Mouse (Mus musculus): ENCODE measurements around the gene Gm26566.
"Not testable (repeated sequence)": the region's sequence is repeated elsewhere in the genome, so short reads cannot be mapped to it uniquely, and the experiment has no call there.

Gene Gm26566

DNA sequence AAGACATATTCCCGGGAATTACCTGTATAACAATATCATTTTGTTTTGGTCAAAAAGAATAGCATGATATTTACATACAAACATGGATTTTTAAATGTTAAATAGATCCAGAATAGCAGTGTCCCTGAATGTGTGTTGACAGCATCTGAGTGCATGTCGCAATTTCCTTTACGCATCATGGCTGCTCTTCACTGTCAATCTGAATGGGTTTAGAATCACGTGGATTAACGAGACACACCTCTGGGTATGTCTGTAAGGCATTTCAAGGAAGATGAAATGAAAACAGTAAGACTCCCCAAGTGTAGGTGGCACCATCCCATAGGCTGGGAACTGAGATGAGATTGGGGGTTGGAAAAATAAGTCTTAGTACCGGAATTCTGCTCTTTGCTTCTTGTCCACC, 17.4 kb downstream of the Gm26566 start:
- DNase-seq (ENCODE audit: low spot score), result no peak

GRCm38 (mm10) chr4:88741426-88741825, 19.8 kb downstream of the Gm26566 start:
- no peak for DNase-seq (ENCODE audit: low spot score)

DNA sequence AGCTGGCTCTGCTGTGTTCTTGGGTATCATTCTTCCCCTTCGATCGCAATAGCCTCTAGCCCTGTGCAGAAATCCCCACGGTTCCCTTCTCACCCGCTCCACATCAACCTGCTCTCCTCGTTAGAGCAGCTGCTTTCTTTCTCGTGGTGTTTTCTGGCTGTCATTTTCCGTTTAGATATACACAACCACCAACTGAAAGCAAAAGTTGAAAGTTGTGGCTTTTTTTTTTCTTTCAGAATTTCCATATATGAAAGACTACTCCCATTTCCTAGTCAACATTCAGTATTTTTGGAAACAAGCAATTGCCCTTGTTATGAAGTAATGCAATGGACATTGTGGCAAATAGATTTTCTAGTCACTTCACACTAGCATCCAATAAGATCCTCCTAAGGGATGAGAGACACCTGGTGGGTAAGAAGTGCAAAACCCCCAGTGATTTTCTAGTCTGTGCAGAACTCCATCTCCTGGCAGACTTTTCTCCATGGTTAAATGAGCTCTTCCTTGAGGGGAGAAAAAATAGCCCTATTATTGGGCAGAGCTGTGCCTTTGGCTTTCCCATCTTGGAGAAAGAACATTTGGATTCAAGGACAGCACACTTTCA, 21.3 kb downstream of the Gm26566 start:
- DNase-seq (ENCODE audit: low spot score), result no peak

DNA sequence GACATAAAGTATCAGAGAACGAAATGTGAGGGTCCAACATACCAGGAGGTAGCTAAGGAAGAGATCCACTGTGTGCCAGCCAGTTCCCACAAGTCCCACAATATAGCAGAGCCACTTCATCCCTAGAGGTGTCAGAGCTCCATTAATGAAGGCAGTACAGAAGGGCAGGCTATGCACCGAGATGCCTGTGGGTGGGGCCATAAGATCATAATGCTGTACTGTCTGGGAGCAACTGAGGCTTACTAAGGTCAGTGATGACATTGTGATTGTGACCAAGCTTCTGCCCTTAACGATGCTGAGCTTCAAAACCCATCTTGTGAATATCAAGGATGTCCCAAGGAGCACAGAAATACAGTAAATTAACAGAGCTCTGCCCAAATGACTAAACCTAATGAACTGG, 22.6 kb downstream of the Gm26566 start:
- no peak for DNase-seq (ENCODE audit: low spot score)

DNA sequence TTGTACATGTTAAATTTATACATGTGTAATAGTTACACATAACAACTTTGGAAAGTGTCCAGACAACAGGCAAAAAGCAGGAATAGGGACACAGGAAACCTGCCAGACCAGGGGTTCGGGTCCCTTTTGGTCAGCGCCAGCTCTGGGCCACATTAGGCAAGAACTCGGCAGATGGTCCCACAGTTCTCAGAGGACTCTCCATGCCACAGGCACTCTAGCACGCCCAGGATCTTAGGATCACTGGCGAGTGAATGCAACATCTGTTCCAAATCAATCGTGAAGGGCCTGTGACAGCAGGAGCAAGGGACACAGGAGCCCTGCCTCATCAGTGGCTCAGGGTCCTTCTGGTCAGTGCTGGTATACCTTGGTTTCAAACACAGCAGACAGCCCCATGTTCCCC, 28.3 kb downstream of the Gm26566 start:
- no peak for DNase-seq (ENCODE audit: low spot score)

DNA sequence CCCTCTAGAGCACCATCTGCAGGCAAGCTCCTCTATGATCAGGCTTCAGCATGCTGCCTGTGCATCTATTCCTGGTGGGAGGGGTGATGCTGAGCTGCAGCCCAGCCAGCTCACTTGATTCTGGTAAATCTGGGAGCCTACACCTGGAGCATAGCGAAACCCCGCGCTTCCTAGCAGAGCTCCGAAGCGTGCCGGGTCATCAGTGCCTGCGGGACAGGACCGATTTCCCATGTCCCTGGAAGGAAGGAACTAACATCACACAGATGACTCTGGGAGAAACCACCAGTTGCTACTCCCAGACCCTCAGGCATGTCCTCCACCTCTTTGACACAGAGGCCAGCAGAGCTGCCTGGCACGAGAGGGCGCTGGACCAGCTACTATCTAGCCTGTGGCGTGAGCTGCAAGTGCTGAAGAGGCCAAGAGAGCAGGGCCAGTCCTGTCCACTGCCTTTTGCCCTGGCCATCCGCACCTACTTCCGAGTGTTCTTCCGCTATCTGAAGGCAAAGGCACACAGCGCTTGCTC, 33.3 kb downstream of the Gm26566 start, which contains the start of gene Gm13271:
Gene Gm13271 (plus strand): TSS at position 51 of the 523 bp plus-strand sequence.
- DNase-seq (ENCODE audit: low spot score), result peak; percentile 56

- not testable (repeated sequence) for DNase-seq (ENCODE audit: low spot score)
Measured at GRCm38 (mm10) chr4:88756581-88757513, 35.2 kb downstream of the Gm26566 start.

DNA sequence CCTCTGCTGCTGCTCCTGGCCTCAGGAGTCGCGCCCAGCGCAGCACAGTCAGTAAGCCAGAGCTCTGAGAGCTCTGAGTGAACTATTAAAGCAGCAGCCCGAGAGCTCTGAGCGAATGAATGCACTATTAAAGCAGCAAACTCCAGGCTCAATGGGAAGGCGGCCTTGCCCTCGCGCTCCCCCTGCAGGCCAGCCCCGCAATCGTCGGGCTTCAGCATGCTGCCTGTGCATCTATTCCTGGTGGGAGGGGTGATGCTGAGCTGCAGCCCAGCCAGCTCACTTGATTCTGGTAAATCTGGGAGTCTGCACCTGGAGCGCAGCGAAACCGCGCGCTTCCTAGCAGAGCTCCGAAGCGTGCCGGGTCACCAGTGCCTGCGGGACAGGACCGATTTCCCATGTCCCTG, 36.0 kb downstream of the Gm26566 start:
- peak; percentile 88 for DNase-seq (ENCODE audit: low spot score)

GRCm38 (mm10) chr4:88758751-88759150, 37.1 kb downstream of the Gm26566 start:
- DNase-seq (ENCODE audit: low spot score), result not testable (repeated sequence)

- DNase-seq (ENCODE audit: low spot score), result peak; percentile 21
Measured at GRCm38 (mm10) chr4:88759610-88760268, 38.1 kb downstream of the Gm26566 start, which contains the start of gene Gm13283. Gm13283 (plus strand) TSS chr4:88760119.

GRCm38 (mm10) chr4:88760431-88760830, 38.8 kb downstream of the Gm26566 start:
- peak; percentile 55 for DNase-seq (ENCODE audit: low spot score)

- peak; percentile 75 for DNase-seq (ENCODE audit: low spot score)
Measured at GRCm38 (mm10) chr4:88761776-88762175, 40.2 kb downstream of the Gm26566 start.

GRCm38 (mm10) chr4:88762341-88762740, 40.7 kb downstream of the Gm26566 start:
- DNase-seq (ENCODE audit: low spot score), result not testable (repeated sequence)

GRCm38 (mm10) chr4:88763384-88764018, 41.9 kb downstream of the Gm26566 start:
- DNase-seq (ENCODE audit: low spot score), result peak; percentile 30

All from T-cell, adult 2 months (primary cell).